Mouse (Mus musculus) embryonic stem cell, embryonic (primary cell): ENCODE results near the gene Lrrc23.

Source experiments
- CTCF ChIA-PET, 4 experiments: fragments of 300-600 bp in 2 of 4; fragments of 350-600 bp in 2 of 4; sonication (Branson Sonifier 250); formaldehyde crosslinking; loops; one replicate each; lab custom pipeline; 2022; ENCODE audit warnings: inconsistent platforms in 2 of 4; lab: Charles Lee
- POLR2A ChIA-PET, 4 experiments: fragments of 300-600 bp in 2 of 4; fragments of 350-600 bp in 2 of 4; sonication (Branson Sonifier 250); formaldehyde crosslinking; loops; one replicate each; lab custom pipeline; 2022; ENCODE audit warnings: antibody characterized with exemption in 4 of 4, inconsistent platforms in 1 of 4; lab: Charles Lee

Lrrc23 gene

DNA sequence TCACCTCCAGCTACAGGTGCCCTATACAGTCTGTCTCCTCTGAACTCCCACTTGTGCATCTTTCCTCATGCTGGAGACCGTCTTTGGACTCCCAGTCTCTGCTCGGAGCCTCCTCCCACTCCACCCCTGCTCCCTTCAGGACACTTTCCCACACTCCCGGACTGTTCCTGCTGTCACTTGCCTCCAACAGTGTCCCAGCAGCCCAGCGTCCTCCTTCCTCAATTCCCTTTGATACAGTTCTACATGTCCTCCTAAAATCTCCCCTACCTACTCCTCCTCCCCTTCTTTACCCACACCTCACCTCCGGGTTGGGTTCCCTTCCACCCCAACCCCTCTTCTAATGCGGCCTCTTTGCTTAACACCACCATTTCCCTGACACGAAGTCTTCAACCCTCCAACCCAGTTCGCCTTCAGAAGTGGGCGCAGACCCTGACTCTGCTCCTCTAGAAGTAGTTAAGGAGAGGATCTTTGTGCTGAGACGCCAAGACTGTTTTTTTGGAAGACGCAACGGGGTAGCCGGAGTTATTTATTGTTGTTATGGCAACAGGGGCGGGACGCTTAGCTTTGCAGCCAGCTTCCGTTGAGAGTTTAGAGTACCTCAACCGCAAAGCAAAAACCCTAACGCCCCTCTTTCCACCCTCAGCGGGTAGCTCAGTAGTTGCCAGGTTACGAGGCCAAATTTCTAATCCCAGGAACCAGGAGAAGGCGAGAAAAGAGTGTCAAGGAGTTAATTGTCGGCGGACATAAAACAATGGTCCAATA, at the start of gene Lrrc23:
Gene Lrrc23 (minus strand): TSS at position 506 of the 762 bp plus-strand sequence.
- ChIA-PET CTCF (interaction anchor here in 2 of 4 experiments (0.9 to 1.1 kb wide), 2 partner anchors 16 to 66 kb away, joined by 3 read pairs; no protein-coding TSS in a partner anchor), POLR2A (interaction anchor here (0.6 to 9.9 kb wide), 22 partner anchors 10 to 151 kb away, joined by 3 to 59 read pairs (median 4); partner anchors contain the start of genes Grcc10 (in 3 of the 4), Eno2 (in 2 of the 4), Atn1 (in 1 of the 4) and Cdca3 (in 1 of the 4))

GRCm38 (mm10) chr6:124828101-124828592, 48.6 kb upstream of the Lrrc23 start:
- POLR2A ChIA-PET, result interaction anchor here (0.7 to 28.9 kb wide), 51 partner anchors 11 to 364 kb away, joined by 3 to 601 read pairs (median 11); partner anchors contain the start of genes Gnb3 (in 3 of the 4), Grcc10 (in 3 of the 4), Mlf2 (in 3 of the 4) and Spsb2 (in 3 of the 4)
- CTCF ChIA-PET, result interaction anchor here in 3 of 4 experiments (0.6 to 5.0 kb wide), 18 partner anchors 15 to 302 kb away, joined by 3 to 38 read pairs (median 6); partner anchors contain the start of genes Mlf2 (in 3 of the 3), P3h3 (in 1 of the 3) and Tpi1 (in 1 of the 3)

DNA sequence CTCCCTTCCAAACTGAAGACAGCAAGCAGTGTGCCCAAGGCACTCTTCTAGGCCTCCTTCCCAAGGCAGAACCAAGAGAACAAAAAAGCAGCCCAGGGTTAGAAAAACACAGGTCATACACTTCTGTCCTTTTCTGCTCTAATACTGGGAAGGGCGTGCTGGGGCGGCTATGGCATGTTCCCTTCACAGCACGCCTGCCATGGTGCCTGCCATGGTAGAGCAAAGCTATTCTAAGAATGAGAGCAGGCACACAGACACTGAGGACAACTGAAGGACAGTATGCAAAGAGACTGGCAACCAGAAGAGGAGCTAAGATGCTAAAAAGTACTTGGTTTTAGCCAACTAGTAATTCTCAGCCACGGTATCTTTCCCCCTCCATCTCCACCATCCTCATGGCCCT, 42.5 kb upstream of the Lrrc23 start:
- ChIA-PET CTCF (no interaction called here), POLR2A (interaction anchor here in 2 of 4 experiments (0.7 to 28.9 kb wide), 8 partner anchors 5 to 296 kb away, joined by 3 to 601 read pairs (median 4); partner anchors contain the start of genes Cdca3 (in 1 of the 2), Gnb3 (in 1 of the 2), Grcc10 (in 1 of the 2) and Pianp (in 1 of the 2))

DNA sequence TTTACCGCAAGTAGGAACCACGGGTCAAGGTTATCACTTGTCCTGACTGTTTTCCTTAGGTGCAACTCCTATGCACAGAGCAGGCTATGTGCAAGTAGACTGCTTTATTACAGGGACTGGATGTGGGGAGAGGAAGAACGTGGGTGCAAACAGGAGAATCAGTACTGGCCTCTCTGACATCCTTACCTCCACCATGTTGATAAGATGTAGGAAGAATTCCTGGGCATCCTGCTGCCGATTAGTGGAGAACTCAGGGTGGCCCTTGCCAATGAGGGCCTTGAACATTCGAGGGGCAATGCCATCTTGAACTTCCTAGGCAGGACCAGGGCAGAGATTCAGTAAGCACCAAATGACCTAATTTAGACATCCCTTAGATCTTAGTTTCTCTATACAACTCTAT, 41.4 kb upstream of the Lrrc23 start:
- CTCF ChIA-PET, result interaction anchor here in 1 of 4 experiments (1.6 kb wide), 1 partner anchor 26 kb away, joined by 4 read pairs; no protein-coding TSS in a partner anchor

DNA sequence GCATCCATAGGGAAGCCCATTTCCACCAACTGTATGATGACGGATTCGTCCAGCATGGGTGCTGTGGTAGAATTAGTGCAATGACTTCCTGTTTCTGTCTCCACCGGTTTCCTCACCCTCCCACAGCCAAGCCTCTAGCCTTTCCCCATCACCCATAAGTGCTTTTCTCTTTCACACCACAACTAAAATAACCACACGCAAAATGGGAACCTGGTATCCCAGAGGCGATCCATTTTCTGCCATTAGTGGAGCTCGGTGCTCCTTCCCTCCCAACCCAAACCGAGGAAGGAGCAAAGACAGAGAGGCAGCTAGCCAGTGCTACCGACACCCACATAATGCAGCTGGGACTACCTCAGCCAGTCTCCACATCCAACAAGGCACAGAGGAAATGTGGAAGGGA, 38.4 kb upstream of the Lrrc23 start:
- CTCF ChIA-PET, result interaction anchor here in 1 of 4 experiments (1.4 kb wide), 1 partner anchor 9 kb away, joined by 5 read pairs; no protein-coding TSS in a partner anchor
- POLR2A ChIA-PET, result interaction anchor here (0.5 to 28.9 kb wide), 17 partner anchors 4 to 312 kb away, joined by 3 to 601 read pairs (median 4); partner anchors contain the start of genes Cdca3 (in 3 of the 4), Spsb2 (in 3 of the 4), Usp5 (in 2 of the 4) and Gnb3 (in 1 of the 4)

More for the DNA sequence above, 41.4 kb upstream of the Lrrc23 start:
- POLR2A ChIA-PET, result interaction anchor here in 3 of 4 experiments (1.1 to 28.9 kb wide), 9 partner anchors 6 to 110 kb away, joined by 3 to 601 read pairs (median 7); partner anchors contain the start of genes Cdca3 (in 2 of the 3), Grcc10 (in 2 of the 3), Spsb2 (in 2 of the 3) and Usp5 (in 2 of the 3)

GRCm38 (mm10) chr6:124817563-124817962, 38.0 kb upstream of the Lrrc23 start:
- POLR2A ChIA-PET, result interaction anchor here (0.8 to 28.9 kb wide), 17 partner anchors 4 to 312 kb away, joined by 3 to 601 read pairs (median 4); partner anchors contain the start of genes Cdca3 (in 3 of the 4), Spsb2 (in 3 of the 4), Usp5 (in 3 of the 4) and Gnb3 (in 2 of the 4)
- CTCF ChIA-PET, result interaction anchor here in 3 of 4 experiments (0.8 to 1.4 kb wide), 4 partner anchors 8 to 30 kb away, joined by 3 to 5 read pairs (median 3); no protein-coding TSS in a partner anchor

GRCm38 (mm10) chr6:124817125-124817524, 37.6 kb upstream of the Lrrc23 start:
- ChIA-PET POLR2A (interaction anchor here (0.8 to 28.9 kb wide), 17 partner anchors 3 to 313 kb away, joined by 3 to 601 read pairs (median 6); partner anchors contain the start of genes Cdca3 (in 3 of the 4), Spsb2 (in 3 of the 4), Usp5 (in 3 of the 4) and Gnb3 (in 2 of the 4)), CTCF (interaction anchor here in 3 of 4 experiments (0.8 to 1.4 kb wide), 4 partner anchors 8 to 30 kb away, joined by 3 to 5 read pairs (median 3); no protein-coding TSS in a partner anchor)

- POLR2A ChIA-PET, result interaction anchor here (1.1 to 28.9 kb wide), 13 partner anchors 3 to 342 kb away, joined by 3 to 601 read pairs (median 6); partner anchors contain the start of genes Cdca3 (in 3 of the 4), Usp5 (in 3 of the 4), Gnb3 (in 2 of the 4) and Spsb2 (in 2 of the 4)
- CTCF ChIA-PET, result interaction anchor here in 3 of 4 experiments (0.8 to 1.0 kb wide), 3 partner anchors 11 to 31 kb away, joined by 3 read pairs; no protein-coding TSS in a partner anchor
Observed at GRCm38 (mm10) chr6:124816611-124817010, 37.1 kb upstream of the Lrrc23 start.

- ChIA-PET CTCF (no interaction called here), POLR2A (interaction anchor here (0.6 to 28.9 kb wide), 12 partner anchors 1 to 315 kb away, joined by 3 to 601 read pairs (median 10); partner anchors contain the start of genes Cdca3 (in 2 of the 4), Grcc10 (in 2 of the 4), Usp5 (in 2 of the 4) and Gnb3 (in 1 of the 4))
Observed at GRCm38 (mm10) chr6:124814858-124815774, 35.6 kb upstream of the Lrrc23 start.

GRCm38 (mm10) chr6:124814448-124814847, 34.9 kb upstream of the Lrrc23 start:
- CTCF ChIA-PET, result interaction anchor here in 1 of 4 experiments (1.0 to 1.4 kb wide), 2 partner anchors 14 to 45 kb away, joined by 3 read pairs; no protein-coding TSS in a partner anchor
- POLR2A ChIA-PET, result interaction anchor here (0.6 to 28.9 kb wide), 21 partner anchors 1 to 412 kb away, joined by 3 to 601 read pairs (median 7); partner anchors contain the start of genes Cdca3 (in 2 of the 4), Grcc10 (in 2 of the 4), Mlf2 (in 2 of the 4) and Usp5 (in 2 of the 4)

GRCm38 (mm10) chr6:124813933-124814332, 34.4 kb upstream of the Lrrc23 start, which contains the start of gene Tpi1:
Gene Tpi1 (minus strand): TSS chr6:124814296.
- ChIA-PET CTCF (interaction anchor here in 2 of 4 experiments (0.6 to 1.4 kb wide), 6 partner anchors 14 to 111 kb away, joined by 3 to 4 read pairs (median 3); partner anchors contain the start of gene Grcc10 (in 1 of the 2)), POLR2A (interaction anchor here (0.6 to 28.9 kb wide), 46 partner anchors 0 to 620 kb away, joined by 3 to 601 read pairs (median 5); partner anchors contain the start of genes Cdca3 (in 3 of the 4), Grcc10 (in 3 of the 4), Usp5 (in 3 of the 4) and Atn1 (in 2 of the 4))

DNA sequence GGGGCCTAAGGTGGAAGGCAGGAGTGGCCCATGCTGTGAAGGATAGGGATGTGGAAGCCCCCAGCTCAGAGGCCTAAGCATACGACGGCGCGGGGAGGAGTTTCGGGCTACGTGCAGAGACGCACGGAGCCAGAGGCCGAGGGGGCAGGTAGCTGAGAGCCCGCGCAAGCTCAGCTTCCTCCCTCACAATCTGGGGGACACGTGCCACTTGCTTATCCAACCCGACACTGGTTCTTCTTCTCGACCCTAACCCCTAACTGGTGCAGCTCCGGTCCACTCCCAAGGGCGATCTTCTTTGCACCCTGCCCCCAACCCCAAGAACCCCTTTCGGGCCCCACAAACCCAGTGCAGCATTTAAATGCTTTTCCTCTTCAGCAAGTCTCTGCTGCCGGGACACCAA, 34.0 kb upstream of the Lrrc23 start:
- POLR2A ChIA-PET, result interaction anchor here (0.6 to 28.9 kb wide), 53 partner anchors 0 to 620 kb away, joined by 3 to 601 read pairs (median 4); partner anchors contain the start of genes Cdca3 (in 3 of the 4), Grcc10 (in 3 of the 4), Usp5 (in 3 of the 4) and Atn1 (in 2 of the 4)
- CTCF ChIA-PET, result interaction anchor here in 2 of 4 experiments (0.6 to 1.4 kb wide), 8 partner anchors 15 to 111 kb away, joined by 3 to 4 read pairs (median 3); partner anchors contain the start of genes Cdca3 (in 1 of the 2), Grcc10 (in 1 of the 2) and Usp5 (in 1 of the 2)

GRCm38 (mm10) chr6:124812848-124813247, 33.3 kb upstream of the Lrrc23 start:
- POLR2A ChIA-PET, result interaction anchor here in 3 of 4 experiments (0.6 to 28.9 kb wide), 50 partner anchors 1 to 564 kb away, joined by 3 to 601 read pairs (median 4); partner anchors contain the start of genes Cdca3 (in 3 of the 3), Grcc10 (in 3 of the 3), Usp5 (in 3 of the 3) and Atn1 (in 2 of the 3)
- CTCF ChIA-PET, result interaction anchor here in 1 of 4 experiments (0.9 to 1.4 kb wide), 4 partner anchors 15 to 110 kb away, joined by 3 to 4 read pairs (median 4); partner anchors contain the start of genes Cdca3 and Usp5

DNA sequence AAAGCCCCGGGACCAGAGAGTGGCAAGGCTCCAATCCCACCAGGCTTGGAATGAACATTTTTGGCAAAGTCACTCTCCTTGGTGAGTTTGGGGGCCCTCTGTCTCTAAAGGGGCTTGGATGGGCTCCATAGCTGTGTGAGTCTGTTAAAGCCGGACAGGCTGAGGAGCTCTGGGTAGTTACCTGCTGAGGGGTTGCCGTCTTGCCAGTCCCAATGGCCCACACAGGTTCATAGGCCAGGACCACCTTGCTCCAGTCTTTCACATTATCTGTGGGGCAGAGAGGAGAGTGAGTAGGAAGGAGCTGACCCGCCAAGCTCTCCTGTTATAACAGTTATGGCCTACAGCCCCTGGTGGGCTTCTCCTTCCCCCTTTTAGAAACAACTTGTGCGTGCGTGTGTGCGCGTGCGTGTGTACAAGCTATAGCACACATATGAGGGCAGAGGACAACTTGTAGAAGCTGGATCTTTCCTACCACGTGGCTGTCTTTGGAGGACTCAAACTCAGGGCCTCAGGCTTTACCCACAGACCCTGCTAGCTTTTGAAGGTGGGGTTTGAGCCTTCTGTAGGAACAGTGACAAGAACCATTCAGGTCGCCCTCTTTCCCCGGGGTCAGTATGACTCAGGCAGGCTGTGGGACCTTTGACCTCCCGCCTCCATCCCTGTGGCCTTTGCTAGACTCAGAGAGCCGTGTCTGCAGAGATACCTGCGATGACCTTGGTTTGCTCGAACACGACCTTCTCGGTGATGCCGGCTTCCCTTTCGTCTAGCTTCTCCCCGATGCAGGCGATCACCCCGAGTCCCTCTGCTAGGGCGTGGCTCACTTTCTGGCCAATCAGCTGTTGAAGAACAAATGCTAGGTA, 32.4 kb upstream of the Lrrc23 start:
- POLR2A ChIA-PET, result interaction anchor here (0.6 to 18.7 kb wide), 41 partner anchors 8 to 565 kb away, joined by 3 to 601 read pairs (median 4); partner anchors contain the start of genes Cdca3 (in 3 of the 4), Grcc10 (in 3 of the 4), Usp5 (in 3 of the 4) and Mlf2 (in 2 of the 4)

More for the DNA sequence above, 32.4 kb upstream of the Lrrc23 start:
- CTCF ChIA-PET, result interaction anchor here in 2 of 4 experiments (0.7 to 1.6 kb wide), 2 partner anchors 35 to 91 kb away, joined by 3 to 5 read pairs; no protein-coding TSS in a partner anchor
